Mouse (Mus musculus): ENCODE data around the gene Plcb2. TPM values are rescaled to one million over a fixed set of nuclear protein-coding genes. Genes with fewer than 3 reads are reported as not detected.

Gene Plcb2
- polyA plus RNA-seq, 1 experiment: not detected

DNA sequence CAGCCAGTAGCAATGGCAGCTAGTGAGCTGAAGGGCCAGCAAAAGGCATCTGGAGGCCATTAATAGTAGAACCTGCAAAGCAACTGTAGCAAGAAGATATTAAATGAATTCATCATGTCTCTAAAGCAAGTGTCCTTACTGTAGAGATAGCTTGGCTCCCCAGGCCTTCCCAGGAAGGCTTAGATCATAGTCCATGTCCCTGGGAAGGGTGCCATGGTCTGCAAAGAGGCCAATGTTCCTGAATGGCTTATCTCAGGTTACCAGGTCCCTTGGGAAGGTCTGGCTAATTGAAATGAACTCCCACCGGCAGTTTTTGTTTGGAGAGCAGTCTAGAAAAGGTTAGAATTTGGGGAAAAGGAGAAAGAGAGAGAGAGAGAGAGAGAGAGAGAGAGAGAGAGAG lies 56.5 kb downstream of the Plcb2 start:
- Histone ChIP-seq H3K36me3 (ENCODE audit: control insufficient read depth, insufficient read depth, low read length, poor library complexity, severe bottlenecking) (no peaks in the 10 kb centered on the region), H3K27ac (ENCODE audit: insufficient read depth, low read length) (no peak overlapping the region), H3K27me3 (ENCODE audit: control insufficient read depth, insufficient read depth, low read length, poor library complexity, severe bottlenecking) (peaks cover under 1% of the 10 kb centered on the region; the same call in 1 of the 2 replicates), H3K9ac (ENCODE audit: low read depth, poor library complexity, severe bottlenecking) (no peak overlapping the region), H3K9me3 (replicated peaks; ENCODE audit: control insufficient read depth, insufficient read depth, low read length, poor library complexity, severe bottlenecking) (no peaks in the 10 kb centered on the region), H3K4me1 (ENCODE audit: control insufficient read depth, insufficient read depth, low read length) (peaks cover 6% of the 10 kb centered on the region), H3K4me3 (ENCODE audit: low read depth, low read length) (no peak overlapping the region)
- TF ChIP-seq EP300 (IDR thresholded peaks at IDR 0.05; ENCODE audit: insufficient read depth, low read depth, low read length) (no peak), CTCF (IDR thresholded peaks at IDR 0.05; ENCODE audit: low read depth, low read length) (no peak), POLR2A (IDR thresholded peaks at IDR 0.05; ENCODE audit: insufficient read depth, low read length) (no peak)

DNA sequence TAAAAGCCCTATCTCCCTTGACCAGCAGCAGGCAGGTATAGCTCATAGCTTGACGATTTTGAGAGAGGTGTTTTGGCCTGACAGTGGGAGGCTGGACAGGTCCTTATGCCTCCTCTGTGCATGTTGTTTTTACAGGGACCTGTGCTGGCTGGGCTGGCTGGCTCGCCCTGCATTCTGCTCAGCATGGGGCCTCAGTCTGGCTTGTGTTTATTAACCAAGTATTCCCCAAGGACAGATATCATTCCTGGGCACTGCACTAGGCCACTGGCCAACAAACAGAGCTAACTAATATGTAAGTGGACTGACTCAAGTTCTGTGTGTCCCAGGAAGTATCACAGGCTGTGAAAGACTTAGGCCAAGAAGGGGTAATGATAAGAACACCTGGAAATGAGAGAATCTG lies 58.5 kb downstream of the Plcb2 start:
- H3K4me3 ChIP-seq (ENCODE audit: low read depth, low read length): no peak overlapping the region
- no peak for TF ChIP-seq EP300 (IDR thresholded peaks at IDR 0.05; ENCODE audit: insufficient read depth, low read depth, low read length)
- TF ChIP-seq POLR2A (IDR thresholded peaks at IDR 0.05; ENCODE audit: insufficient read depth, low read length): no peak
- no peak for TF ChIP-seq CTCF (IDR thresholded peaks at IDR 0.05; ENCODE audit: low read depth, low read length)
- no peaks in the 10 kb centered on the region for H3K36me3 ChIP-seq (ENCODE audit: control insufficient read depth, insufficient read depth, low read length, poor library complexity, severe bottlenecking)
- no peaks in the 10 kb centered on the region for H3K27me3 ChIP-seq (ENCODE audit: control insufficient read depth, insufficient read depth, low read length, poor library complexity, severe bottlenecking)
- no peak overlapping the region for H3K27ac ChIP-seq (ENCODE audit: insufficient read depth, low read length)
- no peak overlapping the region for H3K9ac ChIP-seq (ENCODE audit: low read depth, poor library complexity, severe bottlenecking)
- peaks cover 2% of the 10 kb centered on the region for H3K4me1 ChIP-seq (ENCODE audit: control insufficient read depth, insufficient read depth, low read length)
- no peaks in the 10 kb centered on the region for H3K9me3 ChIP-seq (replicated peaks; ENCODE audit: control insufficient read depth, insufficient read depth, low read length, poor library complexity, severe bottlenecking)

DNA sequence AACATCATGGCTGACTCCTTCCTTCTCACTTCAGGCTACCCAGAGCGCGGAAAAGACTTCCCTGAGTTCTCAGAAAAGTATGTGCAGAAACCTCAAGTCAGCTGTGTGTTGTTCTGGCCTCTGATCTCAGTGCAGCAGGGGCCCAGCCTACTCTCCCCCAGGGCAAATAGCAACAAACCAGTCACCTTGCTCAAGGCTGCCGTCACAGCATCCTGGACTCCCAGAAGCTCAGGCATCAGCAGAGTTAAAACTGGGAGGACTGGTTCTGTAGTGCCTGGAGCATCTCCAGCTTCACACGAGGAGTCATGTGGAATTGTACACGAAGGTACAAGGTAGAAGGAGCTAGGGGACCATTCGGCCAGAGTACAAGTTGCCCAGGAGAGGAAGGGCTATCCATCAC lies 59.0 kb downstream of the Plcb2 start:
- Histone ChIP-seq H3K27ac (ENCODE audit: insufficient read depth, low read length) (no peak overlapping the region), H3K36me3 (ENCODE audit: control insufficient read depth, insufficient read depth, low read length, poor library complexity, severe bottlenecking) (no peaks in the 10 kb centered on the region), H3K4me1 (ENCODE audit: control insufficient read depth, insufficient read depth, low read length) (peaks cover 2% of the 10 kb centered on the region), H3K27me3 (ENCODE audit: control insufficient read depth, insufficient read depth, low read length, poor library complexity, severe bottlenecking) (no peaks in the 10 kb centered on the region), H3K4me3 (ENCODE audit: low read depth, low read length) (no peak overlapping the region), H3K9me3 (replicated peaks; ENCODE audit: control insufficient read depth, insufficient read depth, low read length, poor library complexity, severe bottlenecking) (no peaks in the 10 kb centered on the region), H3K9ac (ENCODE audit: low read depth, poor library complexity, severe bottlenecking) (no peak overlapping the region)
- TF ChIP-seq CTCF (IDR thresholded peaks at IDR 0.05; ENCODE audit: low read depth, low read length): no peak
- TF ChIP-seq EP300 (IDR thresholded peaks at IDR 0.05; ENCODE audit: insufficient read depth, low read depth, low read length): peak; percentile 13; the same call in 1 of the 2 replicates

DNA sequence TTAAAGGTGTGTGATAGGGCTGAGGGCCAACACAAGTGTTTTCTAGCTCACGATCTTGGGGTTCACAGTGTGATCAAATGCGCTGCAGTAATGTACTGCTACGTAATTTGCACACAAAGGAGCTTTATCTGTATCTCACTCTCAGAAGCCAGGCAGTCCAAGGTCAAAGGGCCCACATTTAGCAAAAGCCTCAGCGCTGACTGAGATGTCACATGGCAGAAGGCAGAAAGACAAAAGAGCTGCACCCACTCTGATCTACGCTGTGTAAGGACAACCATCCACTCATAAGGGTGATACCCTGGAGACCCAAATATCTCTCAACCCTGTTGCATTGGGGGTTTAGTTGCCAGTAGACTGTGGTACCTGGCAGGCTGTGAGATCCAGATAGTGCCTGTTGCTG lies 61.1 kb downstream of the Plcb2 start:
- no peaks in the 10 kb centered on the region for H3K27me3 ChIP-seq (ENCODE audit: control insufficient read depth, insufficient read depth, low read length, poor library complexity, severe bottlenecking)
- H3K9ac ChIP-seq (ENCODE audit: low read depth, poor library complexity, severe bottlenecking): no peak overlapping the region
- H3K36me3 ChIP-seq (ENCODE audit: control insufficient read depth, insufficient read depth, low read length, poor library complexity, severe bottlenecking): no peaks in the 10 kb centered on the region

DNA sequence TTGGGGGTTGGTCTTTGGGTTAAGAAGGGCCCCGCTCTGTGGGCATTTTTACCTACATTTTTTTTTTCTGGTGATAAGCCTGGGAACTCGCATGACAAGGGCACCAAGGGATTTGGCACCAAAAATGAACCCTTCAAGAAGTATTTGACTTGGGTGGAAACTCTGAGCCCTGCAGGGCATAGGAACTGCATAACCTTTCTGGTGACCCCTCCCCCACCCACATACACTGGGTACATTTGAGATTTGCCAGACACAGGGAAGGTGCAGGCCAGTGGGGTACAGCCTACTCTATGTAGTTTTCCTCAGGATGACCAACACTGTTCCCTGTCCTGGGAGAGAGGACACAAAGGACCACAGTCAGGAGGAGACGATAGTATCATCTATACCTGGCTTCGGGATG lies 62.6 kb downstream of the Plcb2 start:
- TF ChIP-seq EP300 (IDR thresholded peaks at IDR 0.05; ENCODE audit: insufficient read depth, low read depth, low read length) (no peak), POLR2A (IDR thresholded peaks at IDR 0.05; ENCODE audit: insufficient read depth, low read length) (no peak), CTCF (IDR thresholded peaks at IDR 0.05; ENCODE audit: low read depth, low read length) (no peak)
- Histone ChIP-seq H3K27me3 (ENCODE audit: control insufficient read depth, insufficient read depth, low read length, poor library complexity, severe bottlenecking) (no peaks in the 10 kb centered on the region), H3K36me3 (ENCODE audit: control insufficient read depth, insufficient read depth, low read length, poor library complexity, severe bottlenecking) (no peaks in the 10 kb centered on the region), H3K9ac (ENCODE audit: low read depth, poor library complexity, severe bottlenecking) (no peak overlapping the region), H3K4me3 (ENCODE audit: low read depth, low read length) (no peak overlapping the region), H3K27ac (ENCODE audit: insufficient read depth, low read length) (no peak overlapping the region), H3K9me3 (replicated peaks; ENCODE audit: control insufficient read depth, insufficient read depth, low read length, poor library complexity, severe bottlenecking) (no peaks in the 10 kb centered on the region), H3K4me1 (ENCODE audit: control insufficient read depth, insufficient read depth, low read length) (no peaks in the 10 kb centered on the region)

More for the DNA sequence above, 61.1 kb downstream of the Plcb2 start:
- no peak overlapping the region for H3K4me3 ChIP-seq (ENCODE audit: low read depth, low read length)
- H3K9me3 ChIP-seq (replicated peaks; ENCODE audit: control insufficient read depth, insufficient read depth, low read length, poor library complexity, severe bottlenecking): no peaks in the 10 kb centered on the region
- no peak for TF ChIP-seq EP300 (IDR thresholded peaks at IDR 0.05; ENCODE audit: insufficient read depth, low read depth, low read length)
- H3K27ac ChIP-seq (ENCODE audit: insufficient read depth, low read length): no peak overlapping the region
- H3K4me1 ChIP-seq (ENCODE audit: control insufficient read depth, insufficient read depth, low read length): no peaks in the 10 kb centered on the region

DNA sequence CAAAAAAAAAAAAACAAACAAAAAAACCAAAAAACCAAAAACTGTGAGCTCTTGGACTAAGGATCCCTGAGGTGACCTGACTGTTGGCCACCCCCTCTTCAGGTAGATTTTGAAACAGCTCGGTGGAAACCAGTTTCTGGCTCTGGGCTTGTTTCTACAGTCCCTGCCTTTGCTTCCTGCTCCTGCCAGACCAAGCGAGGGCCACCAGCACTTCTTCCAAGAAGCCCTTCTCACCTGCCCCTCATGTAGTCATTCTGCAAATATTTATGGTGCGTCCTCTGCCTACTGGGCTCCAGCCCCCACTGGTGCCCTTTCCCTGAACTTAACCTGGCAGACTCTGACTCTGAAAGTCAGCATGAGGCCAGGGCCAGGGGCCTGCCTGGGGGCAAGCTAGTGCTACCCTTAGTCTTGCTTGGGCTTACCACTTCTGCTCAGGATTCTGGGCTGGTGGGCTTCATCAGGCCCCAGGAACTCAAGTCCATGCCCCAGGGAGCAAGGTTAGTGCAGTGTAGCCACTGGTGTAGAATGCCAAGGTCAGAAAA lies 63.2 kb downstream of the Plcb2 start:
- TF ChIP-seq CTCF (IDR thresholded peaks at IDR 0.05; ENCODE audit: low read depth, low read length) (no peak), POLR2A (IDR thresholded peaks at IDR 0.05; ENCODE audit: insufficient read depth, low read length) (no peak), EP300 (IDR thresholded peaks at IDR 0.05; ENCODE audit: insufficient read depth, low read depth, low read length) (no peak)
- Histone ChIP-seq H3K4me3 (ENCODE audit: low read depth, low read length) (no peak overlapping the region), H3K9me3 (replicated peaks; ENCODE audit: control insufficient read depth, insufficient read depth, low read length, poor library complexity, severe bottlenecking) (no peaks in the 10 kb centered on the region), H3K9ac (ENCODE audit: low read depth, poor library complexity, severe bottlenecking) (no peak overlapping the region), H3K27me3 (ENCODE audit: control insufficient read depth, insufficient read depth, low read length, poor library complexity, severe bottlenecking) (no peaks in the 10 kb centered on the region), H3K36me3 (ENCODE audit: control insufficient read depth, insufficient read depth, low read length, poor library complexity, severe bottlenecking) (no peaks in the 10 kb centered on the region), H3K4me1 (ENCODE audit: control insufficient read depth, insufficient read depth, low read length) (no peaks in the 10 kb centered on the region), H3K27ac (ENCODE audit: insufficient read depth, low read length) (no peak overlapping the region)

Data from ES-Bruce4 (cell line).